Mouse (Mus musculus): ENCODE data around the gene Fam83d. TPM values are rescaled to one million over a fixed set of nuclear protein-coding genes. Genes with fewer than 3 reads are reported as not detected.

Fam83d gene
- polyA plus RNA-seq (2014; fragmentation: Nextera tagmentation; extraction: Ambion mirVana): 4.0 and 6.9 TPM in 2 replicates

GRCm38 (mm10) chr2:158767742-158768339, at the start of gene Fam83d:
Fam83d (plus strand) TSS chr2:158768093.
- Histone ChIP-seq H3K27ac (ENCODE audit: low read depth, low read length) (no peak within 1 kb of the TSS), H3K4me1 (ENCODE audit: control insufficient read depth, insufficient read depth, low read length) (peaks cover 4% of the 10 kb centered on the region; the same call in 1 of the 2 replicates)

GRCm38 (mm10) chr2:158718816-158719549, 48.9 kb upstream of the Fam83d start:
- Histone ChIP-seq H3K4me2 (ENCODE audit: low read depth, low read length) (no peak overlapping the region), H3K27me3 (ENCODE audit: control insufficient read depth, insufficient read depth, low read length) (no peaks in the 10 kb centered on the region), H3K36me3 (ENCODE audit: control insufficient read depth, insufficient read depth, low read length) (no peaks in the 10 kb centered on the region), H3K9me3 (ENCODE audit: control insufficient read depth, low read length) (no peaks in the 10 kb centered on the region), H3K9ac (replicated peaks; ENCODE audit: low read depth, low read length) (no peak overlapping the region), H3K27ac (ENCODE audit: low read depth, low read length) (no peak overlapping the region), H3K4me1 (ENCODE audit: control insufficient read depth, insufficient read depth, low read length) (no peaks in the 10 kb centered on the region), H3K4me3 (ENCODE audit: low read depth, low read length) (no peak overlapping the region)
- ATAC-seq (ENCODE audit: low read depth): no peak
- 87% methylated on average over 12 of the region's 12 CpGs for WGBS

More at GRCm38 (mm10) chr2:158767742-158768339, at the start of gene Fam83d:
- no peaks in the 10 kb centered on the region for H3K9me3 ChIP-seq (ENCODE audit: control insufficient read depth, low read length)
- WGBS: under 1% methylated on average over 48 of the region's 48 CpGs
- no peaks in the 10 kb centered on the region for H3K27me3 ChIP-seq (ENCODE audit: control insufficient read depth, insufficient read depth, low read length)
- H3K4me3 ChIP-seq (ENCODE audit: low read depth, low read length): peak within 1 kb of the TSS; percentile 43
- H3K9ac ChIP-seq (replicated peaks; ENCODE audit: low read depth, low read length): peak within 1 kb of the TSS; percentile 45
- H3K4me2 ChIP-seq (ENCODE audit: low read depth, low read length): peak within 1 kb of the TSS; percentile 99
- no peaks in the 10 kb centered on the region for H3K36me3 ChIP-seq (ENCODE audit: control insufficient read depth, insufficient read depth, low read length)
- ATAC-seq (ENCODE audit: low read depth): peak; percentile 99

GRCm38 (mm10) chr2:158720715-158721370, 47.0 kb upstream of the Fam83d start:
- Histone ChIP-seq H3K4me2 (ENCODE audit: low read depth, low read length) (no peak overlapping the region), H3K27me3 (ENCODE audit: control insufficient read depth, insufficient read depth, low read length) (no peaks in the 10 kb centered on the region), H3K9me3 (ENCODE audit: control insufficient read depth, low read length) (no peaks in the 10 kb centered on the region), H3K9ac (replicated peaks; ENCODE audit: low read depth, low read length) (no peak overlapping the region), H3K4me3 (ENCODE audit: low read depth, low read length) (no peak overlapping the region), H3K4me1 (ENCODE audit: control insufficient read depth, insufficient read depth, low read length) (no peaks in the 10 kb centered on the region), H3K36me3 (ENCODE audit: control insufficient read depth, insufficient read depth, low read length) (no peaks in the 10 kb centered on the region), H3K27ac (ENCODE audit: low read depth, low read length) (no peak overlapping the region)
- no peak for ATAC-seq (ENCODE audit: low read depth)
- WGBS: 67% methylated on average over 16 of the region's 16 CpGs

GRCm38 (mm10) chr2:158721481-158721880, 46.4 kb upstream of the Fam83d start:
- Histone ChIP-seq H3K9me3 (ENCODE audit: control insufficient read depth, low read length) (no peaks in the 10 kb centered on the region), H3K36me3 (ENCODE audit: control insufficient read depth, insufficient read depth, low read length) (no peaks in the 10 kb centered on the region), H3K4me3 (ENCODE audit: low read depth, low read length) (no peak overlapping the region), H3K27me3 (ENCODE audit: control insufficient read depth, insufficient read depth, low read length) (no peaks in the 10 kb centered on the region), H3K9ac (replicated peaks; ENCODE audit: low read depth, low read length) (no peak overlapping the region), H3K27ac (ENCODE audit: low read depth, low read length) (no peak overlapping the region), H3K4me2 (ENCODE audit: low read depth, low read length) (no peak overlapping the region), H3K4me1 (ENCODE audit: control insufficient read depth, insufficient read depth, low read length) (no peaks in the 10 kb centered on the region)
- ATAC-seq (ENCODE audit: low read depth): no peak
- 44% methylated on average over 3 of the region's 3 CpGs for WGBS

- Histone ChIP-seq H3K9ac (replicated peaks; ENCODE audit: low read depth, low read length) (no peak overlapping the region), H3K36me3 (ENCODE audit: control insufficient read depth, insufficient read depth, low read length) (no peaks in the 10 kb centered on the region), H3K9me3 (ENCODE audit: control insufficient read depth, low read length) (no peaks in the 10 kb centered on the region), H3K4me1 (ENCODE audit: control insufficient read depth, insufficient read depth, low read length) (no peaks in the 10 kb centered on the region), H3K4me3 (ENCODE audit: low read depth, low read length) (no peak overlapping the region), H3K4me2 (ENCODE audit: low read depth, low read length) (no peak overlapping the region), H3K27ac (ENCODE audit: low read depth, low read length) (no peak overlapping the region), H3K27me3 (ENCODE audit: control insufficient read depth, insufficient read depth, low read length) (no peaks in the 10 kb centered on the region)
- WGBS: 91% methylated on average over 4 of the region's 4 CpGs
- no peak for ATAC-seq (ENCODE audit: low read depth)
These were observed 45.8 kb upstream of the Fam83d start for GRCm38 (mm10) chr2:158722135-158722534.

- Histone ChIP-seq H3K4me1 (ENCODE audit: control insufficient read depth, insufficient read depth, low read length) (no peaks in the 10 kb centered on the region), H3K36me3 (ENCODE audit: control insufficient read depth, insufficient read depth, low read length) (no peaks in the 10 kb centered on the region), H3K27ac (ENCODE audit: low read depth, low read length) (no peak overlapping the region), H3K27me3 (ENCODE audit: control insufficient read depth, insufficient read depth, low read length) (no peaks in the 10 kb centered on the region), H3K4me3 (ENCODE audit: low read depth, low read length) (no peak overlapping the region), H3K9ac (replicated peaks; ENCODE audit: low read depth, low read length) (no peak overlapping the region), H3K4me2 (ENCODE audit: low read depth, low read length) (no peak overlapping the region), H3K9me3 (ENCODE audit: control insufficient read depth, low read length) (no peaks in the 10 kb centered on the region)
- 62% methylated on average over 6 of the region's 6 CpGs for WGBS
- ATAC-seq (ENCODE audit: low read depth): no peak
These were observed 44.8 kb upstream of the Fam83d start for GRCm38 (mm10) chr2:158722991-158723551.

- Histone ChIP-seq H3K36me3 (ENCODE audit: control insufficient read depth, insufficient read depth, low read length) (no peaks in the 10 kb centered on the region), H3K4me3 (ENCODE audit: low read depth, low read length) (no peak overlapping the region), H3K4me1 (ENCODE audit: control insufficient read depth, insufficient read depth, low read length) (no peaks in the 10 kb centered on the region), H3K9ac (replicated peaks; ENCODE audit: low read depth, low read length) (no peak overlapping the region), H3K27ac (ENCODE audit: low read depth, low read length) (no peak overlapping the region), H3K27me3 (ENCODE audit: control insufficient read depth, insufficient read depth, low read length) (no peaks in the 10 kb centered on the region), H3K4me2 (ENCODE audit: low read depth, low read length) (no peak overlapping the region), H3K9me3 (ENCODE audit: control insufficient read depth, low read length) (no peaks in the 10 kb centered on the region)
- ATAC-seq (ENCODE audit: low read depth): no peak
- WGBS: 53% methylated on average over 6 of the region's 6 CpGs
These were observed 44.1 kb upstream of the Fam83d start for GRCm38 (mm10) chr2:158723806-158724205.

GRCm38 (mm10) chr2:158726252-158726651, 41.6 kb upstream of the Fam83d start:
- Histone ChIP-seq H3K36me3 (ENCODE audit: control insufficient read depth, insufficient read depth, low read length) (no peaks in the 10 kb centered on the region), H3K4me2 (ENCODE audit: low read depth, low read length) (no peak overlapping the region), H3K9me3 (ENCODE audit: control insufficient read depth, low read length) (no peaks in the 10 kb centered on the region), H3K27ac (ENCODE audit: low read depth, low read length) (no peak overlapping the region), H3K9ac (replicated peaks; ENCODE audit: low read depth, low read length) (no peak overlapping the region), H3K4me3 (ENCODE audit: low read depth, low read length) (no peak overlapping the region), H3K27me3 (ENCODE audit: control insufficient read depth, insufficient read depth, low read length) (no peaks in the 10 kb centered on the region), H3K4me1 (ENCODE audit: control insufficient read depth, insufficient read depth, low read length) (no peaks in the 10 kb centered on the region)
- WGBS: 67% methylated on average over 6 of the region's 6 CpGs
- ATAC-seq (ENCODE audit: low read depth): no peak
